Mouse (Mus musculus): ENCODE measurements at regions not wholly inside any gene's neighbourhood (a gene's known extent, or its start where the extent isn't known, plus 50 kb on each side); places are given as distances from the start of the nearest gene placed in this dataset.
A peak's percentile ranks its signal among the peaks of the same experiment; 100 is the strongest.
"Not testable (repeated sequence)": the region's sequence is repeated elsewhere in the genome, so short reads cannot be mapped to it uniquely, and the experiment has no call there.

DNA sequence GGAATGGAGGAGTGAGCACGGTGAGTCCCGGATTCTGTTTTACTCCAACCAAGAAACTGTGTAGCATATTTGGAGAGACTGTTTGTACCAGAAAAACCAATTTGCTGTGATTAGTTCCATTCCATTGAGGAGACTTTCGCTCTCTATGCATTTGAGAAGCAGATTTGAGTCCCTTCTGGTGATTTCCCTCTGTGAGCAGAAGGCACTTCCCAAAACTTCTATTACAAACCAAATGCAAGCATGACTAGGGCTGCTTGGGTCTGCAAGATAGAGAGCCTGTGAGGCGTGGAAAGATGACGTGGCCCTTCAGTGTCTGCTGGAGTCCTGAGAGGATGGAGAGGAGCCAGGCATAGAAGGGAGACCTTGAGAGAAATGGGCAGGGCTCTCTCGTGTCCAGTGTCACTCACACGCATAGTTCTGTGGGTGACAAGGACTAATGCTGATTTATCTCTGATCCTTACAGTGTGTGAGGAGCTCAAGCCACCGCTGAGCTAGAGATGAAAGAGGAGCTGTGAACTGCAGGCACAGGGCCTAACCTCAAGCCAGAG, 153.7 kb upstream of the Map1b start:
- 81% methylated on average over 8 of the region's 8 CpGs for WGBS

GRCm38 (mm10) chr13:99668613-99669012, 152.3 kb upstream of the Map1b start:
- ATAC-seq (ENCODE audit: insufficient number of reproducible peaks, insufficient read depth, low FRiP score, low TSS enrichment) = no peak
- WGBS = 47% methylated on average over 5 of the region's 8 CpGs
- H3K27ac ChIP-seq = no peak overlapping the region

More for the DNA sequence above, 153.7 kb upstream of the Map1b start:
- H3K4me1 ChIP-seq = no peaks in the 10 kb centered on the region
- no peak for ATAC-seq (ENCODE audit: insufficient number of reproducible peaks, insufficient read depth, low FRiP score, low TSS enrichment)
- H3K4me3 ChIP-seq = no peak overlapping the region
- no peaks in the 10 kb centered on the region for H3K27me3 ChIP-seq
- H3K27ac ChIP-seq = no peak overlapping the region
- H3K9ac ChIP-seq = no peak overlapping the region
- H3K9me3 ChIP-seq = no peaks in the 10 kb centered on the region
- H3K36me3 ChIP-seq = no peaks in the 10 kb centered on the region
- H3K4me2 ChIP-seq (replicated peaks) = no peak overlapping the region

DNA sequence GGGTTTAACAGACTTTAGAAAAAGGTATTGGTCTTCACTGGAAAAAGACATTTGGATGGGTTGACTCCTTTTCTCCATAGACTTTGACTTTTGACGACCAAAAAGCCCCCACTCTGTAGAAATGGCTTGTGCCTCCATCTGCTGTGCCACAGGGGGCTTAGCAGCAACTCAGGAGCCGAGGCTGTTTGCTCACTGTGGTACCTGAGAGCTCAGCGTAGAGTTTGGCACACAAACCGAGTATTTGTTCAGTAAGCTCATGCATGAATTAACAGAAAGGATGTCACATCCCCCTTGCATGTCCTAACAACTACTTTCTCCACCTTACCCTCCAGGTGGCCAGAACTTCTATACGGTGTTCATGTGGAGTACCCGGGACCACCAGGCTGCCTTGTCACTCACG, 149.7 kb upstream of the Map1b start:
- no peaks in the 10 kb centered on the region for H3K27me3 ChIP-seq
- no peaks in the 10 kb centered on the region for H3K9me3 ChIP-seq
- H3K27ac ChIP-seq = no peak overlapping the region
- H3K9ac ChIP-seq = no peak overlapping the region
- no peaks in the 10 kb centered on the region for H3K4me1 ChIP-seq
- WGBS = 77% methylated on average over 7 of the region's 7 CpGs
- H3K36me3 ChIP-seq = no peaks in the 10 kb centered on the region
- H3K4me3 ChIP-seq = no peak overlapping the region
- no peak overlapping the region for H3K4me2 ChIP-seq (replicated peaks)
- ATAC-seq (ENCODE audit: insufficient number of reproducible peaks, insufficient read depth, low FRiP score, low TSS enrichment) = no peak

More at GRCm38 (mm10) chr13:99668613-99669012, 152.3 kb upstream of the Map1b start:
- no peak overlapping the region for H3K4me2 ChIP-seq (replicated peaks)
- H3K4me1 ChIP-seq = no peaks in the 10 kb centered on the region
- H3K36me3 ChIP-seq = no peaks in the 10 kb centered on the region
- H3K4me3 ChIP-seq = no peak overlapping the region
- H3K9me3 ChIP-seq = no peaks in the 10 kb centered on the region
- no peaks in the 10 kb centered on the region for H3K27me3 ChIP-seq
- H3K9ac ChIP-seq = no peak overlapping the region

GRCm38 (mm10) chr13:99663422-99663821, 147.1 kb upstream of the Map1b start:
- ATAC-seq (ENCODE audit: insufficient number of reproducible peaks, insufficient read depth, low FRiP score, low TSS enrichment); H3K9ac ChIP-seq; H3K9me3 ChIP-seq; H3K4me2 ChIP-seq (replicated peaks); H3K4me1 ChIP-seq; H3K36me3 ChIP-seq; H3K4me3 ChIP-seq; H3K27me3 ChIP-seq; H3K27ac ChIP-seq: not testable (repeated sequence)
- 89% methylated on average over 12 of the region's 12 CpGs for WGBS

- WGBS = 80% methylated on average over 6 of the region's 6 CpGs
- no peaks in the 10 kb centered on the region for H3K27me3 ChIP-seq
- no peak overlapping the region for H3K4me3 ChIP-seq
- H3K4me1 ChIP-seq = peaks cover 7% of the 10 kb centered on the region; the same call in 1 of the 2 replicates
- H3K27ac ChIP-seq = no peak overlapping the region
- no peak for ATAC-seq (ENCODE audit: insufficient number of reproducible peaks, insufficient read depth, low FRiP score, low TSS enrichment)
- H3K4me2 ChIP-seq (replicated peaks) = no peak overlapping the region
- H3K9me3 ChIP-seq = no peaks in the 10 kb centered on the region
- H3K9ac ChIP-seq = no peak overlapping the region
- H3K36me3 ChIP-seq = no peaks in the 10 kb centered on the region
These were observed 131.4 kb upstream of the Map1b start for GRCm38 (mm10) chr13:99647661-99648204.

DNA sequence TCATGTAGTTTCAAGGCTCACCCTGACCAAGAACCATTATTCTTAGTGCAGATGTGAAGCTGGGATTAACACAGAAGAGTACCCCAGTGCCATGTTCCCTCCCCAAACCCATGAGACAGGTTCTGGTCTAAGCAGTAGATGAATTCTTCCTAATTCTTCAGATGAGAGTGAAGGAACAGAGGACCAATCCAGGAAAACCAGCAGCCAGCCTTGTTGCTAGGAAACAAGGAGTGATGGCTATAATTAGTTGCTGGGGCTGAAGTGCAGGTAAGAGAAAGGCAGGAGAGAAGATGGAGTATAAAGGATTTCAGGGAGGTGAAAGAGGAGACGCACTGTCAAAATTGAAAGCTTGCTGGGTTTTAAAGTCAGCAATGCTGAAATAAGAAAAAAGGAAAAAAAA, 128.4 kb upstream of the Map1b start:
- H3K4me2 ChIP-seq (replicated peaks) = no peak overlapping the region
- no peaks in the 10 kb centered on the region for H3K27me3 ChIP-seq
- no peaks in the 10 kb centered on the region for H3K36me3 ChIP-seq
- ATAC-seq (ENCODE audit: insufficient number of reproducible peaks, insufficient read depth, low FRiP score, low TSS enrichment) = no peak
- H3K27ac ChIP-seq = no peak overlapping the region
- H3K4me3 ChIP-seq = no peak overlapping the region
- H3K9me3 ChIP-seq = no peaks in the 10 kb centered on the region
- H3K4me1 ChIP-seq = peaks cover 18% of the 10 kb centered on the region
- 77% methylated on average over 1 of the region's 1 CpGs for WGBS
- no peak overlapping the region for H3K9ac ChIP-seq

GRCm38 (mm10) chr13:99642811-99643210, 126.5 kb upstream of the Map1b start:
- no peak overlapping the region for H3K9ac ChIP-seq
- H3K27me3 ChIP-seq = no peaks in the 10 kb centered on the region
- H3K4me3 ChIP-seq = no peak overlapping the region
- no peak for ATAC-seq (ENCODE audit: insufficient number of reproducible peaks, insufficient read depth, low FRiP score, low TSS enrichment)
- no peak overlapping the region for H3K4me2 ChIP-seq (replicated peaks)
- peaks cover 18% of the 10 kb centered on the region for H3K4me1 ChIP-seq
- H3K36me3 ChIP-seq = no peaks in the 10 kb centered on the region
- peak overlapping the region; percentile 48; the same call in 1 of the 2 replicates for H3K27ac ChIP-seq
- no peaks in the 10 kb centered on the region for H3K9me3 ChIP-seq
- WGBS = 51% methylated on average over 5 of the region's 5 CpGs

DNA sequence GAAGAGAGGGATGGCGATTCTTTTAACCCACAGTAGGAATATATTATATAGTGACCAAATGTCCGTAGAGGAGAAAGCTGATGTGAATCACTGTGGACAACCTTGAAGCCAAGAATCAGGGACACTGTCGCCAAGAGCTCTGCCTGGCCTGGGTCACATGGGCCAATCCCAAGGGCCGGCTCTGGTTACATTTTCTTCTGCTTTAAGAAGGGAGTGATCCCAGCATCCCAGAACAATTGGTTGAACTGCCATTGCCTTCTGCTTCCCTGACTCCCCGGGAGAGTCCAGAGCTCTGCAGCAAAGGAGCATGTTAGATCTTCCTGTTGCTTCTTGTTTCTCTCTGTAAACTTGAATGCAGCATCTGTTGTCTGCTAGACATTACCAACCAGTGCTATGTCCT, 126.0 kb upstream of the Map1b start:
- Histone ChIP-seq H3K27me3 (no peaks in the 10 kb centered on the region), H3K4me1 (peaks cover 18% of the 10 kb centered on the region), H3K9me3 (no peaks in the 10 kb centered on the region), H3K9ac (no peak overlapping the region), H3K36me3 (no peaks in the 10 kb centered on the region), H3K4me3 (no peak overlapping the region), H3K4me2 (replicated peaks) (no peak overlapping the region), H3K27ac (peak overlapping the region; percentile 48; the same call in 1 of the 2 replicates)
- WGBS = 49% methylated on average over 5 of the region's 5 CpGs
- no peak for ATAC-seq (ENCODE audit: insufficient number of reproducible peaks, insufficient read depth, low FRiP score, low TSS enrichment)

DNA sequence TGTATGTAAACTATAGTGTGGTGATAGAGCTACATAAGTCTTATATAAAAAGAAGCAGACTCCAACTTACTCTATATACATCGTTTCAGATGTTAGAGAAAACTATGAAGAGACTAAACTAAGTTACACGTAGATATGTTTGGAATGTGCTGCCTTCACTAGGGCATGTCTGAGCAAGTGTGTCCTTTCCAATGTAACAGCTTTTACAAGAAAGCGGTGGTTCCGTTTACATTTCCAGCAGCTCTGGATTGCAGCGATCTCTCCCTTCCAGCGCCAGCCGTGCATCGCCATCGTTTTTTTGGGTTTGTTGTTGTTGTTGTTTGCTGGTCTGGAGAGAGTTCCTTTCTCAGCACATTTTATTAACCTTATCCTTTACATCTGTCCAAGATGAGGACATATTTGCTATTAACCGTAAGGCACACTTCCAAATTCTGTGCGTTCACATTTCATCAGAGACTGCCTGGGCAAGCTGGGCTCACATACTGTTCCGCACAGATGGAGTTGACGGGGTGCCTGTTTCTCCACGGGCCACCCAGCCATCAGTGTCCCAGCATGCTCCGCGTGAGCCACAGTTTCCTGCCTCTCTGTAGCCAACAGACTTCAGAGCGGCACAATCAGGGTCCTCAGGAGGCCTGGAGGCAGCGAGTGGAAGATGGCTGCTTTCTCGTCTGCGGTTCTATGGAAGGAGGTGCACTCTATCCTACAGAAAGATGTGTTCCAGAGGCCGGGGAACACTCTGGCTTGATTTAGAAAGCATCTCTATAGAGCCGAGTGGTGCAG, 125.2 kb upstream of the Map1b start:
- Histone ChIP-seq H3K4me1 (peaks cover 18% of the 10 kb centered on the region), H3K27me3 (no peaks in the 10 kb centered on the region), H3K27ac (peak overlapping the region; percentile 48; the same call in 1 of the 2 replicates), H3K9me3 (no peaks in the 10 kb centered on the region), H3K4me3 (no peak overlapping the region), H3K9ac (no peak overlapping the region), H3K4me2 (replicated peaks) (no peak overlapping the region), H3K36me3 (no peaks in the 10 kb centered on the region)
- ATAC-seq (ENCODE audit: insufficient number of reproducible peaks, insufficient read depth, low FRiP score, low TSS enrichment) = no peak
- WGBS = 77% methylated on average over 22 of the region's 22 CpGs

GRCm38 (mm10) chr13:99632706-99633105, 116.4 kb upstream of the Map1b start:
- ATAC-seq (ENCODE audit: insufficient number of reproducible peaks, insufficient read depth, low FRiP score, low TSS enrichment) = no peak

DNA sequence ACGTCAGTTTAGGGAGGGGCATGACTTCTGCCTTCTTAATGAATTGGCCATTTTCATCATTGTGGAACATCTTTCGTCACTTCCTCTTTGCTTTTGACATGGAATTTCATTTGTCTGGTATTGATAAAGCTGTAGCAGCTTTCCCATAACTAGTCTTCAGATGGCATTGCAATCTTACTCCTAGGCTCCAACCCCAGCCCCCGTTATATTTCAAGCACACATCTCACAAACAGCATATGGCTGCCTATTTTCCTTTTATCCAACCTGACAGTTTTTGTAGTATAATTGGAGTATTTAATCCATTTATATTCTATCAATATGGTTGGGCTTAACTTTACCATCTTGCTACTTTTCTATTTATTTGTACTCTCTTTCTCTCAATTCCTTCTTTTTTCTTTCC, 114.5 kb upstream of the Map1b start:
- no peaks in the 10 kb centered on the region for H3K9me3 ChIP-seq
- no peak overlapping the region for H3K9ac ChIP-seq
- no peaks in the 10 kb centered on the region for H3K27me3 ChIP-seq
- H3K36me3 ChIP-seq = no peaks in the 10 kb centered on the region
- ATAC-seq (ENCODE audit: insufficient number of reproducible peaks, insufficient read depth, low FRiP score, low TSS enrichment) = no peak
- no peaks in the 10 kb centered on the region for H3K4me1 ChIP-seq
- H3K4me2 ChIP-seq (replicated peaks) = no peak overlapping the region
- H3K4me3 ChIP-seq = no peak overlapping the region
- no peak overlapping the region for H3K27ac ChIP-seq
- 76% methylated on average over 3 of the region's 3 CpGs for WGBS

More at GRCm38 (mm10) chr13:99632706-99633105, 116.4 kb upstream of the Map1b start:
- Histone ChIP-seq H3K27me3 (no peaks in the 10 kb centered on the region), H3K4me2 (replicated peaks) (no peak overlapping the region), H3K36me3 (no peaks in the 10 kb centered on the region), H3K4me3 (no peak overlapping the region), H3K27ac (no peak overlapping the region), H3K9me3 (no peaks in the 10 kb centered on the region), H3K9ac (no peak overlapping the region), H3K4me1 (no peaks in the 10 kb centered on the region)
- 76% methylated on average over 5 of the region's 5 CpGs for WGBS

- H3K4me2 ChIP-seq (replicated peaks) = no peak overlapping the region
These were observed 114.0 kb upstream of the Map1b start for GRCm38 (mm10) chr13:99630356-99630755.

More at GRCm38 (mm10) chr13:99630356-99630755, 114.0 kb upstream of the Map1b start:
- H3K27ac ChIP-seq = no peak overlapping the region
- ATAC-seq (ENCODE audit: insufficient number of reproducible peaks, insufficient read depth, low FRiP score, low TSS enrichment) = no peak
- H3K9ac ChIP-seq = no peak overlapping the region
- no peaks in the 10 kb centered on the region for H3K9me3 ChIP-seq
- peaks cover under 1% of the 10 kb centered on the region; the same call in 1 of the 2 replicates for H3K4me1 ChIP-seq
- H3K36me3 ChIP-seq = no peaks in the 10 kb centered on the region
- H3K27me3 ChIP-seq = no peaks in the 10 kb centered on the region
- H3K4me3 ChIP-seq = no peak overlapping the region
- WGBS = 91% methylated on average over 22 of the region's 22 CpGs
